Mouse (Mus musculus) splenic B cell, adult 2 months (primary cell): ENCODE data around the gene Amdhd2.

ENCODE experiments used
- DNase-seq: peaks from one replicate; pipeline ENCODE4 v3.0.0-alpha.2; 2011; ENCODE audit warnings: low read depth, low spot score
- H3K27me3 ChIP-seq: 2 replicates; pipeline ENCODE4 v1.6.1; 2012; ENCODE audit warnings: mild to moderate bottlenecking, low read length, moderate library complexity, mixed read lengths; ENCODE audit not compliant: control insufficient read depth, poor library complexity, insufficient read depth, severe bottlenecking
- H3K36me3 ChIP-seq: 2 replicates; pipeline ENCODE4 v1.6.1; 2012; ENCODE audit warnings: mild to moderate bottlenecking, low read length, moderate library complexity, mixed read lengths; ENCODE audit not compliant: control insufficient read depth, poor library complexity, insufficient read depth, severe bottlenecking

Amdhd2 gene

GRCm38 (mm10) chr17:24171738-24172137 lies 8.2 kb upstream of the Amdhd2 start:
- no peak for DNase-seq

GRCm38 (mm10) chr17:24170729-24171128 lies 7.2 kb upstream of the Amdhd2 start:
- no peak for DNase-seq
- H3K27me3 ChIP-seq, result no peaks in the 10 kb centered on the region
- H3K36me3 ChIP-seq, result no peaks in the 10 kb centered on the region; the same call in none of the 2 replicates

More at GRCm38 (mm10) chr17:24171738-24172137, 8.2 kb upstream of the Amdhd2 start:
- Histone ChIP-seq H3K27me3 (no peaks in the 10 kb centered on the region), H3K36me3 (no peaks in the 10 kb centered on the region; the same call in none of the 2 replicates)

- no peak for DNase-seq
- H3K36me3 ChIP-seq, result peaks cover 3% of the 10 kb centered on the region
- H3K27me3 ChIP-seq, result no peaks in the 10 kb centered on the region
These were observed 6.6 kb upstream of the Amdhd2 start for GRCm38 (mm10) chr17:24170125-24170524.

- DNase-seq, result peak; percentile 96
- H3K36me3 ChIP-seq, result peaks cover 3% of the 10 kb centered on the region
- H3K27me3 ChIP-seq, result no peaks in the 10 kb centered on the region
These were observed 5.9 kb upstream of the Amdhd2 start, which contains the start of gene Atp6v0c for GRCm38 (mm10) chr17:24169317-24170065. Gene Atp6v0c, minus strand, starts transcription at chr17:24169702.

GRCm38 (mm10) chr17:24168590-24169277 lies 5.2 kb upstream of the Amdhd2 start:
- Histone ChIP-seq H3K36me3 (peaks cover 3% of the 10 kb centered on the region), H3K27me3 (no peaks in the 10 kb centered on the region)
- DNase-seq, result peak; percentile 91

- peaks cover 3% of the 10 kb centered on the region for H3K36me3 ChIP-seq
These were observed 4.4 kb upstream of the Amdhd2 start for GRCm38 (mm10) chr17:24167891-24168505.

GRCm38 (mm10) chr17:24167120-24167519 lies 3.6 kb upstream of the Amdhd2 start:
- no peak for DNase-seq
- H3K27me3 ChIP-seq, result no peaks in the 10 kb centered on the region
- H3K36me3 ChIP-seq, result peaks cover 3% of the 10 kb centered on the region

More at GRCm38 (mm10) chr17:24167891-24168505, 4.4 kb upstream of the Amdhd2 start:
- H3K27me3 ChIP-seq, result no peaks in the 10 kb centered on the region
- DNase-seq, result no peak

GRCm38 (mm10) chr17:24164566-24165259 lies 1.1 kb upstream of the Amdhd2 start:
- DNase-seq, result no peak
- Histone ChIP-seq H3K36me3 (peaks cover 3% of the 10 kb centered on the region), H3K27me3 (no peaks in the 10 kb centered on the region)

GRCm38 (mm10) chr17:24162584-24163175 lies 886 bp downstream of the Amdhd2 start:
- Histone ChIP-seq H3K27me3 (no peaks in the 10 kb centered on the region), H3K36me3 (peaks cover 3% of the 10 kb centered on the region)
- DNase-seq, result peak; percentile 38

GRCm38 (mm10) chr17:24161466-24161865 lies 2.1 kb downstream of the Amdhd2 start:
- no peak for DNase-seq
- H3K36me3 ChIP-seq, result peaks cover 3% of the 10 kb centered on the region
- H3K27me3 ChIP-seq, result no peaks in the 10 kb centered on the region

- DNase-seq, result no peak
- H3K27me3 ChIP-seq, result no peaks in the 10 kb centered on the region
- H3K36me3 ChIP-seq, result 0 out of 2 replicates have a peak, but pooled peaks cover 2% of the 10 kb centered on the region
These were observed 6.0 kb downstream of the Amdhd2 start for GRCm38 (mm10) chr17:24157526-24157925.

- no peaks in the 10 kb centered on the region for H3K27me3 ChIP-seq
- no peak for DNase-seq
- 0 out of 2 replicates have a peak, but pooled peaks cover 2% of the 10 kb centered on the region for H3K36me3 ChIP-seq
These were observed 6.4 kb downstream of the Amdhd2 start for GRCm38 (mm10) chr17:24157121-24157520.

GRCm38 (mm10) chr17:24156394-24156793 lies 7.2 kb downstream of the Amdhd2 start:
- no peak for DNase-seq
- 0 out of 2 replicates have a peak, but pooled peaks cover 2% of the 10 kb centered on the region for H3K36me3 ChIP-seq
- H3K27me3 ChIP-seq, result no peaks in the 10 kb centered on the region

GRCm38 (mm10) chr17:24155742-24156141 lies 7.8 kb downstream of the Amdhd2 start:
- DNase-seq, result no peak
- H3K36me3 ChIP-seq, result 0 out of 2 replicates have a peak, but pooled peaks cover 2% of the 10 kb centered on the region
- H3K27me3 ChIP-seq, result no peaks in the 10 kb centered on the region
